Mouse (Mus musculus): Measurements from ENCODE around the gene Snx29.

GRCm38 (mm10) chr16:11482189-11482588 is 159.5 kb downstream of the Snx29 start:
- TF ChIP-seq POLR2A (IDR thresholded peaks at IDR 0.05; ENCODE audit: extremely low read depth, insufficient read depth, low read length) (no peak), CTCF (IDR thresholded peaks at IDR 0.05; ENCODE audit: low read depth, low read length) (no peak)
